Comparison of ENCODE assay signal across 8 mouse cellular contexts in genomic region chr6:6216120-6216506, GRCm38 (mm10). TPM values are rescaled to one million over a fixed set of nuclear protein-coding genes. Genes with fewer than 3 reads are reported as not detected.
DNase-seq lines count a peak whose midpoint lies in the region; ATAC-seq and TF ChIP-seq lines count a peak whose summit lies in the region.

No protein-coding gene starts in this region.

- no peak for DNase-seq in heart, postnatal 14 days
- DNase-seq in ES-E14 (ENCODE audit: low read depth, low spot score), result no peak
- no peak for DNase-seq in forebrain, postnatal 0 days
- DNase-seq in liver, postnatal 0 days, result no peak
- DNase-seq in left cerebral cortex, adult 18-20 months (ENCODE audit: low spot score in 2 of 2), result no peak
- DNase-seq in frontal cortex, adult 2 months (ENCODE audit: extremely low spot score in 1 of 2, low spot score in 1 of 2), result no peak

- H3K9ac ChIP-seq in heart, embryonic 14.5 days (ENCODE audit: low read length), result peak overlapping the region; percentile 82
- peak overlapping the region; percentile 94; the same call in 1 of the 2 replicates for H3K9ac ChIP-seq in ES-E14 (ENCODE audit: insufficient read depth, low read depth, low read length, poor library complexity, severe bottlenecking)
- H3K9ac ChIP-seq in forebrain, postnatal 0 days, result 0 out of 2 replicates have a peak overlapping the region, but pooled peaks have one; percentile 67
- H3K9ac ChIP-seq in liver, postnatal 0 days (replicated peaks), result peak overlapping the region; percentile 95

- 29% methylated on average over 5 of the region's 5 CpGs for WGBS in heart, embryonic 14.5 days
- WGBS in forebrain, postnatal 0 days, result 34% methylated on average over 5 of the region's 5 CpGs
- 41% methylated on average over 5 of the region's 5 CpGs for WGBS in liver, postnatal 0 days (ENCODE audit: insufficient replicate concordance)

- H3K4me3 ChIP-seq in heart, embryonic 14.5 days (ENCODE audit: control insufficient read depth in 1 of 2, insufficient read depth in 1 of 2, low read depth in 1 of 2, low read length in 2 of 2), result peak overlapping the region; percentile 66 to 79
- H3K4me3 ChIP-seq in ES-E14 (ENCODE audit: insufficient read depth in 1 of 2, low read depth in 1 of 2, low read length in 2 of 2, poor library complexity in 1 of 2, severe bottlenecking in 1 of 2), result peak overlapping the region; percentile 82 to 97
- peak overlapping the region; percentile 58 for H3K4me3 ChIP-seq in forebrain, postnatal 0 days (ENCODE audit: low read depth, low read length)
- peak overlapping the region; percentile 76 for H3K4me3 ChIP-seq in liver, postnatal 0 days (ENCODE audit: low read depth, low read length)

- H3K4me1 ChIP-seq in heart, embryonic 14.5 days (ENCODE audit: control insufficient read depth in 2 of 2, insufficient read depth in 2 of 2, low read length in 2 of 2), result peaks cover 12 to 23% of the 10 kb centered on the region in 2 experiments
- H3K4me1 ChIP-seq in ES-E14 (ENCODE audit: control insufficient read depth in 2 of 2, insufficient read depth in 2 of 2, low read length in 2 of 2, poor library complexity in 1 of 2), result peaks cover 3 to 5% of the 10 kb centered on the region in 2 experiments; a peak in 2 of 4 replicates
- H3K4me1 ChIP-seq in forebrain, postnatal 0 days (ENCODE audit: insufficient read depth), result no peaks in the 10 kb centered on the region
- peaks cover 16% of the 10 kb centered on the region; the same call in 1 of the 2 replicates for H3K4me1 ChIP-seq in liver, postnatal 0 days (ENCODE audit: insufficient read depth)

- in situ Hi-C loops in ES-E14 (cut with MboI; ENCODE audit: low sequenced_read_pairs in 2 of 2, unreplicated experiment in 2 of 2), result no loop called here

- H3K27ac ChIP-seq in heart, embryonic 14.5 days (replicated peaks in 1 of 2; ENCODE audit: control insufficient read depth in 1 of 2, insufficient read depth in 1 of 2, low read depth in 2 of 2, low read length in 2 of 2), result peak overlapping the region in 1 of 2 experiments; percentile 82; a peak in 2 of 4 replicates
- no peak overlapping the region for H3K27ac ChIP-seq in ES-E14 (ENCODE audit: insufficient read depth, low read depth, low read length, poor library complexity, severe bottlenecking)
- H3K27ac ChIP-seq in forebrain, postnatal 0 days (ENCODE audit: low read depth, low read length), result no peak overlapping the region
- peak overlapping the region; percentile 98 for H3K27ac ChIP-seq in liver, postnatal 0 days (ENCODE audit: low read depth)

- H3K27me3 ChIP-seq in heart, embryonic 14.5 days (ENCODE audit: control insufficient read depth, insufficient read depth, low read length), result no peaks in the 10 kb centered on the region; the same call in 1 of the 2 replicates
- H3K27me3 ChIP-seq in forebrain, postnatal 0 days (ENCODE audit: insufficient read depth, low read length), result no peaks in the 10 kb centered on the region
- no peaks in the 10 kb centered on the region for H3K27me3 ChIP-seq in liver, postnatal 0 days (ENCODE audit: insufficient read depth, low read length)

- no peak for TF ChIP-seq EP300 in liver, postnatal 0 days (IDR thresholded peaks at IDR 0.05; ENCODE audit: low read depth)

- TF ChIP-seq CTCF in forebrain, postnatal 0 days (IDR thresholded peaks at IDR 0.05; ENCODE audit: low read depth), result no peak
- TF ChIP-seq CTCF in liver, postnatal 0 days (IDR thresholded peaks at IDR 0.05; ENCODE audit: low read depth), result no peak

- H3K9me3 ChIP-seq in heart, embryonic 14.5 days (ENCODE audit: control insufficient read depth, low read length), result no peaks in the 10 kb centered on the region
- H3K9me3 ChIP-seq in ES-E14 (ENCODE audit: control insufficient read depth, insufficient read depth, low read depth, low read length), result no peaks in the 10 kb centered on the region
- no peaks in the 10 kb centered on the region for H3K9me3 ChIP-seq in forebrain, postnatal 0 days (ENCODE audit: low read length)
- H3K9me3 ChIP-seq in liver, postnatal 0 days (ENCODE audit: low read length), result no peaks in the 10 kb centered on the region

- intact Hi-C loops in heart, postnatal 14 days (cut with DNase I), result no loop called here

- no peak for ATAC-seq in heart, embryonic 14.5 days (ENCODE audit: insufficient number of reproducible peaks, insufficient read depth, low FRiP score, low read depth)
- ATAC-seq in forebrain, postnatal 0 days, result peak; percentile 12; the same call in 1 of the 2 replicates
- no peak for ATAC-seq in liver, postnatal 0 days
- ATAC-seq in monocyte, adult 5-6 weeks (replicated peaks; ENCODE audit: insufficient number of reproducible peaks, low FRiP score, low TSS enrichment, poor library complexity, severe bottlenecking), result no peak

- H3K4me2 ChIP-seq in heart, embryonic 14.5 days (ENCODE audit: low read length), result peak overlapping the region; percentile 85
- H3K4me2 ChIP-seq in forebrain, postnatal 0 days (ENCODE audit: low read depth), result peak overlapping the region; percentile 83
- H3K4me2 ChIP-seq in liver, postnatal 0 days (ENCODE audit: low read depth, low read length), result peak overlapping the region; percentile 89

- no peaks in the 10 kb centered on the region for H3K36me3 ChIP-seq in heart, embryonic 14.5 days (ENCODE audit: control insufficient read depth, insufficient read depth, low read length)
- H3K36me3 ChIP-seq in ES-E14 (ENCODE audit: control insufficient read depth, insufficient read depth, low read length, poor library complexity, severe bottlenecking), result no peaks in the 10 kb centered on the region
- no peaks in the 10 kb centered on the region for H3K36me3 ChIP-seq in forebrain, postnatal 0 days (ENCODE audit: insufficient read depth)
- H3K36me3 ChIP-seq in liver, postnatal 0 days (replicated peaks; ENCODE audit: insufficient read depth, low read length), result no peaks in the 10 kb centered on the region

TF ChIP-seq in ES-E14, 5 proteins besides CTCF, POLR2A, EP300 and RAD21:
- TF ChIP-seq MAFK (IDR thresholded peaks at IDR 0.05; ENCODE audit: insufficient read depth, low read depth, low read length), result no peak
- no peak for TF ChIP-seq HCFC1 (IDR thresholded peaks at IDR 0.05; ENCODE audit: borderline replicate concordance, insufficient read depth, low read length)
- TF ChIP-seq CHD2 (IDR thresholded peaks at IDR 0.05; ENCODE audit: low read depth, low read length), result no peak
- TF ChIP-seq ZC3H11A (IDR thresholded peaks at IDR 0.05; ENCODE audit: borderline replicate concordance, low read depth, low read length), result no peak
- no peak for TF ChIP-seq ZNF384 (IDR thresholded peaks at IDR 0.05; ENCODE audit: low read depth, low read length)

RNA-seq across cellular contexts. Expression of gene Slc25a13, which starts 0.9 kb away (rescaled TPM):
- polyA plus RNA-seq in heart, embryonic 14.5 days (2014; fragmentation: Nextera tagmentation; extraction: Ambion mirVana), result 56.4 and 68.3 TPM in 2 replicates
- total RNA-seq in heart, postnatal 14 days (2021), result 100 to 1,000 TPM in 1 of 2 experiments, 10 to 100 TPM in 1; 96.6 to 108 TPM
- 36.7 and 53.5 TPM in 2 replicates for total RNA-seq in ES-E14 (2012; rRNA removed)
- total RNA-seq in forebrain, postnatal 0 days (2014; rRNA removed), result 2.3 and 5.2 TPM in 2 replicates
- 3.1 and 3.2 TPM in 2 replicates for polyA plus RNA-seq in forebrain, postnatal 0 days (2015; fragmentation: Nextera tagmentation; extraction: Ambion mirVana)
- 160 and 167 TPM in 2 replicates for polyA plus RNA-seq in liver, postnatal 0 days (2015; fragmentation: Nextera tagmentation; extraction: Ambion mirVana)
- 4.4 to 7.0 TPM (median 5.8 TPM) in 3 replicates for total RNA-seq in monocyte, adult 5-6 weeks (2017)
- 1 to 10 TPM; 2.2 to 2.9 TPM for total RNA-seq in left cerebral cortex, adult 18-20 months (2021)
- 2.6 and 2.9 TPM in 2 replicates for polyA plus RNA-seq in frontal cortex, adult 2 months (2012; rRNA removed)
